Mouse (Mus musculus) ovary, adult 10 weeks (tissue): ENCODE results near the gene Timm9. TPM values are rescaled to one million over a fixed set of nuclear protein-coding genes. Genes with fewer than 3 reads are reported as not detected.

Experiments used
- polyA plus RNA-seq: library from polyadenylated mRNA; stranded (reverse); fragments of 350-450 nt; fragmentation: Illumina TruSeq; extraction: RNeasy Lipid Tissue Mini Kit (QIAGEN cat#74804); gene quantifications from one replicate; pipeline ENCODE4 v1.2.3, GENCODE M21; 2014

Gene Timm9
- 67.9 TPM for polyA plus RNA-seq

DNA sequence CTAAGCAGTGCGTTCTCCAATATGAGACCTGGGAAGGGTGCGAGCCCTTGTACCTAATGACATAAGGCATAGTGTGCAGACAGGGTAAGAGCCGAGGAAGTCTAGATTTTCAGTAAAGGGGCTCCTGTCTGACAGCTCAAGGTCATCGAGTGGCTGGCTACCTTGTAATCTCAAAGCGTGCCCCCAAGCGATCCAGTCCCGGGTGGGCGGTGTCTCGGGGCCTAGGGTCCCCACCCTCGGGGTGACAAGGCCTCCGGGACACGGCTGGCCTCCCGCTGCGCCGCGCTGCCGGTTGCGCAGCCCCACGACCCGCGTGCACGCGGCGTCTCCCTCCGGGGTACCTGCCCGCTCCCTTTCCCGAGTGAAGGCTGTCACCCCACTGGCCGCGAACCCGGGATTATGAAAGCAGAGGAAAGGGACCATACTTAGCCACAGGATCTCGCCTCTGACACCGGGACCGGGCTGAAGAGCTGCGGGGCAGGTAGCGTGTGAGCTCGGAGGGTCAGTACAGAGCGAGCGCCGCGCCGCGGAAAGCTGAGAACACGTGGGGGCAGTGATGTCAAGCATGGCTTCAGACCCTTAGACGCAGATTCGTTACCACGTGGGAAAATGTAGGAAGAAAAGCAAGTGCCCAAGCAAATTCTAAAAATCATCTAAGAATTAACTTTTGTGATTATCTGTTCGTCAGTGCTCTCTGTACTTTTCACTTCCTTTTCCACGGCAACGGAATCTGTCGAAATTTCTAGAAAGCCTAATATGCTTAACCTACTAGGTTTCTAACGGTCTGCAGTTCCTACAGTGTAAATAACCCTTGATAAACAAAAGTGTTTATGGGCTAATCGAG is at the start of gene Timm9, which contains the start of gene 2700049A03Rik:
Timm9 (minus strand) TSS at position 555 of the 844 bp plus-strand sequence.
2700049A03Rik (plus strand) TSS at position 719 of the 844 bp plus-strand sequence.

DNA sequence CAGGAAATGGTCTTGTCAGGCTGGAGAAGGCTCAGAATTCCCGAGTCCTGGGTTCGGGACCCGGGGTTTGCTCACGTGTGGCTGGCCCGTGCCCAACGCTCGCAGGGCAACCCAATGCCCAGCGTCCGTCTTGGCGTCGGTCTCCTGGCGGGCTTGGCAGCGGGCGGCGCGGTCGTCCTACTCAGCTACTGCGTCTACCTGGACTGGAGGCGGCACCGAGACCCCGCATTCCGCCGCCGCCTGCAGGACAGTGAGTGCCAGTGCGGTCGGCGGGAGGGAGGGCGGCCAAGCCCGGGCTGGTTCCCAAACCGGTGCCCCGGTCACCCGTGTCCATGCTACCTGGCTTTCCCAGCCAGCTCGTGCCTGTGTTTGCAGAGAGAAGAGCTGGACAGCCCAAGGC is 25.2 kb downstream of the Timm9 start, which contains the start of gene Tomm20l:
Tomm20l (plus strand) TSS at position 98 of the 400 bp plus-strand sequence.

Other genes starting within 250 kb of the Timm9 start
- gene Actr10, start 198.8 kb downstream of the Timm9 start, polyA plus RNA-seq = 291 TPM
- 982 TPM for gene Psma3, start 162.1 kb downstream of the Timm9 start, polyA plus RNA-seq
- gene Arid4a, start 120.7 kb downstream of the Timm9 start, polyA plus RNA-seq = 35.8 TPM
- gene Tomm20l, start 25.3 kb downstream of the Timm9 start, polyA plus RNA-seq = not detected
- 25.1 TPM for gene 2700049A03Rik, start 164 bp upstream of the Timm9 start, polyA plus RNA-seq
- gene Dact1, start 173.2 kb upstream of the Timm9 start, polyA plus RNA-seq = 32.2 TPM